In genomic region chr2:168250270-168250669, GRCm38 (mm10) we compare ENCODE assay signal across 8 mouse cellular contexts. TPM values are rescaled to one million over a fixed set of nuclear protein-coding genes. Genes with fewer than 3 reads are reported as not detected.
A peak's percentile ranks its signal among the peaks of the same experiment; 100 is the strongest.
DNase-seq lines count a peak whose midpoint lies in the region; ATAC-seq lines count a peak whose summit lies in the region.

No protein-coding gene starts in this region.

- no peak overlapping the region for H3K4me3 ChIP-seq in forebrain, embryonic 10.5 days
- H3K4me3 ChIP-seq in forebrain, embryonic 13.5 days = no peak overlapping the region
- no peak overlapping the region for H3K4me3 ChIP-seq in limb, embryonic 10.5 days

- ATAC-seq in forebrain, embryonic 13.5 days = no peak

- WGBS in forebrain, embryonic 10.5 days = 19% methylated on average over 8 of the region's 8 CpGs
- WGBS in forebrain, embryonic 13.5 days = 17% methylated on average over 8 of the region's 8 CpGs
- 21% methylated on average over 8 of the region's 8 CpGs for WGBS in limb, embryonic 10.5 days

- no peaks in the 10 kb centered on the region for H3K9me3 ChIP-seq in forebrain, embryonic 10.5 days
- no peaks in the 10 kb centered on the region for H3K9me3 ChIP-seq in forebrain, embryonic 13.5 days (replicated peaks)
- no peaks in the 10 kb centered on the region for H3K9me3 ChIP-seq in limb, embryonic 10.5 days (replicated peaks)

- H3K27ac ChIP-seq in forebrain, embryonic 10.5 days = no peak overlapping the region
- no peak overlapping the region for H3K27ac ChIP-seq in forebrain, embryonic 13.5 days
- no peak overlapping the region for H3K27ac ChIP-seq in limb, embryonic 10.5 days

- H3K4me1 ChIP-seq in forebrain, embryonic 10.5 days = peaks cover 13% of the 10 kb centered on the region
- H3K4me1 ChIP-seq in forebrain, embryonic 13.5 days = peaks cover 20% of the 10 kb centered on the region
- H3K4me1 ChIP-seq in limb, embryonic 10.5 days = peaks cover 18% of the 10 kb centered on the region

- DNase-seq in forebrain, embryonic 10.5 days (ENCODE audit: extremely low spot score, low spot score) = peak; percentile 84
- peak; percentile 66 for DNase-seq in cerebellum, adult 11-12 months
- DNase-seq in frontal cortex, postnatal 10 days (ENCODE audit: low spot score in 2 of 2) = peak; percentile 54 to 76
- DNase-seq in kidney, adult 18-20 months = peak; percentile 87
- peak; percentile 90 for DNase-seq in limb, embryonic 10.5 days (ENCODE audit: low spot score)
- DNase-seq in monocyte, adult 2 months (ENCODE audit: low read depth in 1 of 2, low spot score in 2 of 2) = peak; percentile 34 to 66
- DNase-seq in spleen, postnatal 14 days (ENCODE audit: low spot score in 2 of 2) = peak; percentile 45 to 83

- H3K9ac ChIP-seq in forebrain, embryonic 13.5 days = no peak overlapping the region

- H3K4me2 ChIP-seq in forebrain, embryonic 13.5 days = no peak overlapping the region

- H3K36me3 ChIP-seq in forebrain, embryonic 10.5 days (replicated peaks) = no peaks in the 10 kb centered on the region
- no peaks in the 10 kb centered on the region for H3K36me3 ChIP-seq in forebrain, embryonic 13.5 days (ENCODE audit: poor library complexity, severe bottlenecking)
- no peaks in the 10 kb centered on the region for H3K36me3 ChIP-seq in limb, embryonic 10.5 days

- H3K27me3 ChIP-seq in forebrain, embryonic 10.5 days (ENCODE audit: poor library complexity, severe bottlenecking) = peaks cover 18% of the 10 kb centered on the region; the same call in 1 of the 2 replicates
- no peaks in the 10 kb centered on the region for H3K27me3 ChIP-seq in forebrain, embryonic 13.5 days
- peaks cover 17% of the 10 kb centered on the region for H3K27me3 ChIP-seq in limb, embryonic 10.5 days (ENCODE audit: low read depth, poor library complexity, severe bottlenecking)

RNA-seq across cellular contexts. Expression of gene Mocs3, which starts 19.8 kb away (rescaled TPM):
- 5.2 and 6.4 TPM in 2 replicates for polyA plus RNA-seq in forebrain, embryonic 10.5 days (2016; fragmentation: Nextera tagmentation; extraction: Ambion mirVana)
- polyA plus RNA-seq in forebrain, embryonic 13.5 days (2015; fragmentation: Nextera tagmentation; extraction: Ambion mirVana) = 5.8 and 7.0 TPM in 2 replicates
- 6.3 and 7.4 TPM in 2 replicates for polyA plus RNA-seq in limb, embryonic 10.5 days (2016; fragmentation: Nextera tagmentation; extraction: Ambion mirVana)

RNA-seq across cellular contexts. Expression of gene Dpm1, which starts 19.9 kb away (rescaled TPM):
- 70.9 and 77.6 TPM in 2 replicates for polyA plus RNA-seq in forebrain, embryonic 10.5 days (2016; fragmentation: Nextera tagmentation; extraction: Ambion mirVana)
- 66.4 and 77.3 TPM in 2 replicates for polyA plus RNA-seq in forebrain, embryonic 13.5 days (2015; fragmentation: Nextera tagmentation; extraction: Ambion mirVana)
- polyA plus RNA-seq in limb, embryonic 10.5 days (2016; fragmentation: Nextera tagmentation; extraction: Ambion mirVana) = 58.3 and 60.7 TPM in 2 replicates

RNA-seq across cellular contexts. Expression of gene Gm20716, which starts 20.1 kb away (rescaled TPM):
- polyA plus RNA-seq in forebrain, embryonic 10.5 days (2016; fragmentation: Nextera tagmentation; extraction: Ambion mirVana) = 18.5 and 20.7 TPM in 2 replicates
- polyA plus RNA-seq in forebrain, embryonic 13.5 days (2015; fragmentation: Nextera tagmentation; extraction: Ambion mirVana) = 26.9 and 32.7 TPM in 2 replicates
- polyA plus RNA-seq in limb, embryonic 10.5 days (2016; fragmentation: Nextera tagmentation; extraction: Ambion mirVana) = 18.4 and 22.2 TPM in 2 replicates

RNA-seq across cellular contexts. Expression of gene Kcng1, which starts 31.3 kb away (rescaled TPM):
- polyA plus RNA-seq in forebrain, embryonic 10.5 days (2016; fragmentation: Nextera tagmentation; extraction: Ambion mirVana) = 2.6 and 2.7 TPM in 2 replicates
- polyA plus RNA-seq in forebrain, embryonic 13.5 days (2015; fragmentation: Nextera tagmentation; extraction: Ambion mirVana) = 9.0 and 12.1 TPM in 2 replicates
- polyA plus RNA-seq in limb, embryonic 10.5 days (2016; fragmentation: Nextera tagmentation; extraction: Ambion mirVana) = 1.4 and 2.3 TPM in 2 replicates

RNA-seq across cellular contexts. Expression of gene Adnp, which starts 43.4 kb away (rescaled TPM):
- polyA plus RNA-seq in forebrain, embryonic 10.5 days (2016; fragmentation: Nextera tagmentation; extraction: Ambion mirVana) = 2.4 and 3.7 TPM in 2 replicates
- 2.5 and 4.0 TPM in 2 replicates for polyA plus RNA-seq in forebrain, embryonic 13.5 days (2015; fragmentation: Nextera tagmentation; extraction: Ambion mirVana)
- polyA plus RNA-seq in limb, embryonic 10.5 days (2016; fragmentation: Nextera tagmentation; extraction: Ambion mirVana) = 5.7 and 5.8 TPM in 2 replicates
